In genomic region chr14:57732668-57733293, GRCm38 (mm10) we compare ENCODE assay signal across 15 mouse cellular contexts. TPM values are rescaled to one million over a fixed set of nuclear protein-coding genes. Genes with fewer than 3 reads are reported as not detected.
DNase-seq lines count a peak whose midpoint lies in the region; ATAC-seq lines count a peak whose summit lies in the region.
"Had no signal": no experiment of that assay in that cellular context is flagged by ENCODE, and none has a peak within 500 bp of the region (broad histone marks: within the 10 kb centered on the region; RNA-seq: fewer than 3 reads in every experiment).

No protein-coding gene starts in this region.

- 0 out of 2 replicates have a peak overlapping the region, but pooled peaks have one; percentile 15 for H3K27ac ChIP-seq in neural tube, embryonic 11.5 days (ENCODE audit: low read depth, low read length)
- 0 out of 2 replicates have a peak overlapping the region, but pooled peaks have one; percentile 50 for H3K27ac ChIP-seq in embryonic facial prominence, embryonic 12.5 days
- H3K27ac ChIP-seq in hindbrain, embryonic 12.5 days, result no peak overlapping the region
- H3K27ac ChIP-seq in liver, embryonic 12.5 days, result no peak overlapping the region

- H3K9me3 ChIP-seq in neural tube, embryonic 11.5 days (ENCODE audit: control insufficient read depth, low read length), result no peaks in the 10 kb centered on the region
- H3K9me3 ChIP-seq in embryonic facial prominence, embryonic 12.5 days, result no peaks in the 10 kb centered on the region
- H3K9me3 ChIP-seq in hindbrain, embryonic 12.5 days (replicated peaks), result no peaks in the 10 kb centered on the region
- H3K9me3 ChIP-seq in liver, embryonic 12.5 days (replicated peaks), result no peaks in the 10 kb centered on the region

- H3K4me3 ChIP-seq in neural tube, embryonic 11.5 days (ENCODE audit: low read depth, low read length), result no peak overlapping the region
- no peak overlapping the region for H3K4me3 ChIP-seq in embryonic facial prominence, embryonic 12.5 days
- H3K4me3 ChIP-seq in hindbrain, embryonic 12.5 days, result no peak overlapping the region
- H3K4me3 ChIP-seq in liver, embryonic 12.5 days, result no peak overlapping the region
- H3K4me3 ChIP-seq: heart, adult 2 months had no signal

- peak; percentile 74; the same call in 1 of the 2 replicates for ATAC-seq in neural tube, embryonic 11.5 days (ENCODE audit: insufficient read depth, low FRiP score, low TSS enrichment)
- ATAC-seq in embryonic facial prominence, embryonic 12.5 days (ENCODE audit: insufficient number of reproducible peaks, insufficient read depth, low FRiP score, low TSS enrichment), result 0 out of 2 replicates have a peak, but pooled peaks have one; percentile 22
- peak; percentile 67 for ATAC-seq in hindbrain, embryonic 12.5 days (ENCODE audit: low FRiP score)
- no peak for ATAC-seq in liver, embryonic 12.5 days
- ATAC-seq: intestine, postnatal 0 days had no signal

- no peak overlapping the region for H3K4me2 ChIP-seq in neural tube, embryonic 11.5 days (ENCODE audit: low read depth)
- H3K4me2 ChIP-seq in embryonic facial prominence, embryonic 12.5 days (replicated peaks), result no peak overlapping the region
- no peak overlapping the region for H3K4me2 ChIP-seq in hindbrain, embryonic 12.5 days (replicated peaks)
- H3K4me2 ChIP-seq in liver, embryonic 12.5 days, result no peak overlapping the region
- H3K4me2 ChIP-seq: lung, embryonic 14.5 days had no signal

- no peak for DNase-seq in neural tube, embryonic 11.5 days (ENCODE audit: low spot score)
- DNase-seq in neural tube, embryonic 10.5 days (ENCODE audit: extremely low spot score, low spot score), result no peak
- no peak for DNase-seq in kidney, postnatal 25 days
- DNase-seq in lung, postnatal 36 days, result no peak
- DNase-seq: cerebellum, adult 9-11 months; heart, adult 2 months; heart, postnatal 14 days; kidney, postnatal 14 days; lung, embryonic 14.5 days had no signal

- 34% methylated on average over 6 of the region's 6 CpGs for WGBS in neural tube, embryonic 11.5 days
- 37% methylated on average over 6 of the region's 6 CpGs for WGBS in embryonic facial prominence, embryonic 12.5 days
- WGBS in hindbrain, embryonic 12.5 days, result 40% methylated on average over 6 of the region's 6 CpGs
- WGBS in liver, embryonic 12.5 days (ENCODE audit: insufficient replicate concordance), result 74% methylated on average over 6 of the region's 6 CpGs

- no peaks in the 10 kb centered on the region; the same call in 1 of the 2 replicates for H3K36me3 ChIP-seq in neural tube, embryonic 11.5 days (ENCODE audit: control insufficient read depth, insufficient read depth, low read length)
- H3K36me3 ChIP-seq in embryonic facial prominence, embryonic 12.5 days, result 0 out of 2 replicates have a peak, but pooled peaks cover 12% of the 10 kb centered on the region
- H3K36me3 ChIP-seq in hindbrain, embryonic 12.5 days, result no peaks in the 10 kb centered on the region
- peaks cover 10% of the 10 kb centered on the region; the same call in 1 of the 2 replicates for H3K36me3 ChIP-seq in liver, embryonic 12.5 days

- no peaks in the 10 kb centered on the region for H3K27me3 ChIP-seq in neural tube, embryonic 11.5 days (ENCODE audit: control insufficient read depth, insufficient read depth, low read length)
- H3K27me3 ChIP-seq in embryonic facial prominence, embryonic 12.5 days, result no peaks in the 10 kb centered on the region
- no peaks in the 10 kb centered on the region; the same call in 1 of the 2 replicates for H3K27me3 ChIP-seq in hindbrain, embryonic 12.5 days
- H3K27me3 ChIP-seq in liver, embryonic 12.5 days (replicated peaks), result no peaks in the 10 kb centered on the region; the same call in 1 of the 2 replicates

- peaks cover 10% of the 10 kb centered on the region for H3K4me1 ChIP-seq in neural tube, embryonic 11.5 days (ENCODE audit: control insufficient read depth, insufficient read depth, low read length)
- peaks cover 24% of the 10 kb centered on the region for H3K4me1 ChIP-seq in embryonic facial prominence, embryonic 12.5 days
- peaks cover 31% of the 10 kb centered on the region for H3K4me1 ChIP-seq in hindbrain, embryonic 12.5 days
- H3K4me1 ChIP-seq in liver, embryonic 12.5 days, result peaks cover 45% of the 10 kb centered on the region

- H3K9ac ChIP-seq in neural tube, embryonic 11.5 days (ENCODE audit: low read length), result no peak overlapping the region
- H3K9ac ChIP-seq in embryonic facial prominence, embryonic 12.5 days, result no peak overlapping the region
- no peak overlapping the region for H3K9ac ChIP-seq in hindbrain, embryonic 12.5 days
- H3K9ac ChIP-seq in liver, embryonic 12.5 days, result no peak overlapping the region
- H3K9ac ChIP-seq: lung, embryonic 14.5 days had no signal

RNA-seq across cellular contexts. Expression of gene Gm49361, which starts 13.1 kb away (rescaled TPM):
- polyA plus RNA-seq in neural tube, embryonic 11.5 days (2014; fragmentation: Nextera tagmentation; extraction: Ambion mirVana), result not detected in 2 replicates
- not detected in 2 replicates for polyA plus RNA-seq in embryonic facial prominence, embryonic 12.5 days (2016; fragmentation: Nextera tagmentation; extraction: Ambion mirVana)
- polyA plus RNA-seq in hindbrain, embryonic 12.5 days (2016; fragmentation: Nextera tagmentation; extraction: Ambion mirVana), result not detected in 2 replicates
- not detected in 2 replicates for polyA plus RNA-seq in liver, embryonic 12.5 days (2016; fragmentation: Nextera tagmentation; extraction: Ambion mirVana)
- polyA plus RNA-seq: heart, adult 2 months; intestine, postnatal 0 days; limb, embryonic 14.5 days; lung, embryonic 14.5 days; urinary bladder, adult 2 months had no signal

RNA-seq across cellular contexts. Expression of gene Lats2, which starts 25.4 kb away (rescaled TPM):
- polyA plus RNA-seq in neural tube, embryonic 11.5 days (2014; fragmentation: Nextera tagmentation; extraction: Ambion mirVana), result 17.5 and 18.0 TPM in 2 replicates
- 25.4 and 26.3 TPM in 2 replicates for polyA plus RNA-seq in embryonic facial prominence, embryonic 12.5 days (2016; fragmentation: Nextera tagmentation; extraction: Ambion mirVana)
- 21.3 and 23.9 TPM in 2 replicates for polyA plus RNA-seq in hindbrain, embryonic 12.5 days (2016; fragmentation: Nextera tagmentation; extraction: Ambion mirVana)
- polyA plus RNA-seq in liver, embryonic 12.5 days (2016; fragmentation: Nextera tagmentation; extraction: Ambion mirVana), result 6.6 and 7.3 TPM in 2 replicates

Comparison
In these comparisons a context has a peak if more than half of its experiments do, and no peak if none do; other contexts are left out.
1. H3K27ac ChIP-seq: peak in neural tube, embryonic 11.5 days (single experiment) and embryonic facial prominence, embryonic 12.5 days (single experiment); none in hindbrain, embryonic 12.5 days (single experiment) and liver, embryonic 12.5 days (single experiment).